Mouse (Mus musculus) bone marrow, adult 2 months (tissue): ENCODE measurements around the gene 1700056E22Rik.

ENCODE experiments used
- CTCF ChIP-seq: fragments of 200-500 bp; IDR thresholded peaks from 2 replicates; pipeline ENCODE4 v1.5.1; 2011; ENCODE audit warnings: low read length, control low read depth; ENCODE audit not compliant: control insufficient read depth, insufficient read depth
- POLR2A ChIP-seq: fragments of 200-500 bp; IDR thresholded peaks from 2 replicates; pipeline ENCODE4 v1.6.1; 2011; ENCODE audit warnings: low read depth, mild to moderate bottlenecking, control low read depth, low read length, borderline replicate concordance; ENCODE audit not compliant: control insufficient read depth

DNA sequence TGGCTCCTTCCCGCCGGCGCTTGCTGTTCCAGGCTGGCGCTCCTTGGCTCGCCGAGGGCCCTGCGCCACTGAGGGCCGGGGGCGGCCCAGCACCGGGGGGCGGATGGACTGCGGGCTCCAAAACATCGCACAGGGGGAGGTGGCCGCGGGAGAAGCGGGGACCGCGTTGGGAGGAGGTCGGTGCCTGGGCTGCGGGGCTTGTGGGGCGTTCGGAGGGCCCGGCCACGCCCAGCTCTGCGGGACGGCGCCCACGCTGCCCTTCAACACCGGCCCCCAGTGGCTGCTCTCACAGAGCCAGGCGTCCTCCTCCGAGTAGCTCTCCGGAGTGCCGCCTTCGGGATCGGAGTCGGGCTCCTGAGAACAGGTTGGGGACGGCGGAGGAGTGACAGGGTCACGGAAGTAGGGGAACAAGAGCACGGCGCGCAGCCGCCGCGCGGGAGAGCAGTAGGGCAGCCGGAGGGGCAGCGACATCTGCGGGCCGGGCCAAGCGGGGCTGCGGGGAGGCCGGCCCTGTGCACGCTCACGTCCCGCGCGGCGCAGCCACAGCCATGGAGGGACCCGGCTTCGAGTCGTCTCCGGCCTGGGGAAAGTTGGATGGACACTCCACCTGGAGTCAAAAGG lies 601 bp downstream of the 1700056E22Rik start:
- TF ChIP-seq CTCF (peak; percentile 22; the same call in 1 of the 2 replicates), POLR2A (peak; percentile 62; the same call in 1 of the 2 replicates)
